Mouse (Mus musculus): ENCODE measurements around the gene Olfr1229.

Gene Olfr1229

GRCm38 (mm10) chr2:89287914-89288313 lies at the start of gene Olfr1229:
Gene Olfr1229, minus strand, starts transcription at chr2:89288014.
- no peak for DNase-seq (ENCODE audit: low read depth, low spot score)

- no peak for DNase-seq (ENCODE audit: low read depth, low spot score)
Measured at GRCm38 (mm10) chr2:89329575-89329974, 41.8 kb upstream of the Olfr1229 start, which contains the start of gene Olfr1232. Gene Olfr1232, minus strand, starts transcription at chr2:89329675.

GRCm38 (mm10) chr2:89306974-89307373 lies 19.2 kb upstream of the Olfr1229 start, which contains the start of gene Olfr1231:
Gene Olfr1231, minus strand, starts transcription at chr2:89307074.
- DNase-seq (ENCODE audit: low read depth, low spot score) = no peak

- DNase-seq (ENCODE audit: low read depth, low spot score) = no peak
Measured at GRCm38 (mm10) chr2:89297168-89297567, 9.4 kb upstream of the Olfr1229 start, which contains the start of gene Olfr1230. Gene Olfr1230, minus strand, starts transcription at chr2:89297268.

- DNase-seq (ENCODE audit: low read depth, low spot score) = no peak
Measured at GRCm38 (mm10) chr2:89253962-89254361, 33.9 kb downstream of the Olfr1229 start, which contains the start of gene Olfr1228. Gene Olfr1228, minus strand, starts transcription at chr2:89254062.

All from brain, embryonic 18.5 days (tissue).